Mouse (Mus musculus) T-helper 17 cell (primary cell): ENCODE measurements around the gene Itprid1.

Experiments used
- in situ Hi-C, 2 experiments: fragments of 300-600 bp; cut with MboI, MseI; formaldehyde crosslinking; loops; 1 replicate in 1 of 2; 2 replicates in 1 of 2; pipeline ENCODE4 v1.15.1; 2025; ENCODE audit warnings: high pct_unique_total_duplicates in 2 of 2

Itprid1 gene

DNA sequence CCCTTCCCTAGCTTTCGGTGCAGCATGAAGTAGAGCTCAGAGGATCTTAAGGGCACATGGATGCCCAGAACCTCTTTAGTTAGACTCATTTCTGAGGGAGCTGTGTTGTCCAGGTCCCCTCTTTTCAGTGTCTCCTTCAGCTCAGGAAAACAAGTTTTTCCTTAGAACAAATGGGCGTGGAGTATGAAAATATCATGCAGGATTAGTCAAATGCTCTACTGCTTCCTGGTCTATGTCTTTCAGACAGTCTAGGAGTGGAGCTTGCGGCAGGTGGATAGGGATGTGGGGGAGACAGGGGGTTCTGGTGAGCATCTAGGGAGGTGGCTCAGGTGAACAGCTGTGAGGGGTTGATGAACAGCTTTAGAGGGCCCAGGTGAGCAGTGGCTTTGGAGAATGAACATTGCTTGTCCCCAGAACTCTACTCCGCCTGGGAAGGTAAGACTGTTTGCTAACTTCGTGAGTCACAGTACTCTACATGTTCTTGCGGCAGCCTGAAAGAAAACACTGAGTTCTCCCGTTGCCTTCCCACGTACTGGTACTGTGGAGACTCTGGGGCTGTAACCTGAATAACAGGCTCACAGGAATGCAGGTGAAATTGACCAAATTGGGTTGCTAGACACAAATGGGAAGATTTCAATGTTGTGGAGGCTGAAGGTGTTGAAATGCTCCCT, at the start of gene Itprid1:
Gene Itprid1, plus strand, starts transcription at position 246 of the 671 bp plus-strand sequence.
- in situ Hi-C loops: no loop called here

GRCm38 (mm10) chr6:55789557-55789956, 47.1 kb upstream of the Itprid1 start:
- in situ Hi-C loops: no loop called here

GRCm38 (mm10) chr6:55791852-55792496, 44.7 kb upstream of the Itprid1 start:
- in situ Hi-C loops: no loop called here

- in situ Hi-C loops: no loop called here
These were observed 44.2 kb upstream of the Itprid1 start for GRCm38 (mm10) chr6:55792536-55792935.

GRCm38 (mm10) chr6:55802686-55803085, 34.0 kb upstream of the Itprid1 start:
- in situ Hi-C loops: no loop called here

DNA sequence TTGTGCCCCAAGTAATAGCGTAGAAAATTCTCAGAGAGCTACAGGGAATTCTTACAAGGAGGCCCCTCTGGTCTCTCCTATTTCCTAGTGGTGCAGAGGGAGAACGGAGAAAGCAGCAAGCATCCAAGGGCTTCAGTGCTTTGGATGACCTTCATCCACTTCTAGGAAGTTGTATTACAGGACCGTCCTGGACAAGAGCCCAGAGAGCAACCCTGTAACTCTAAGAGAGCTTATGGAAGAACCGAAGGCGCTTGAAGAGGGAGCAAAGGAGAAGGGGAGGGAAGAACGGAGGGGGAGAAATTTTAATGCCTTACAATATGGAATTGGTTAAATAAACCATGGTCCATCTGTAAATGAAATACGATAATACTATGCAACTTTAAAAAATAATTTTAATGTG, 33.3 kb upstream of the Itprid1 start:
- in situ Hi-C loops: no loop called here

DNA sequence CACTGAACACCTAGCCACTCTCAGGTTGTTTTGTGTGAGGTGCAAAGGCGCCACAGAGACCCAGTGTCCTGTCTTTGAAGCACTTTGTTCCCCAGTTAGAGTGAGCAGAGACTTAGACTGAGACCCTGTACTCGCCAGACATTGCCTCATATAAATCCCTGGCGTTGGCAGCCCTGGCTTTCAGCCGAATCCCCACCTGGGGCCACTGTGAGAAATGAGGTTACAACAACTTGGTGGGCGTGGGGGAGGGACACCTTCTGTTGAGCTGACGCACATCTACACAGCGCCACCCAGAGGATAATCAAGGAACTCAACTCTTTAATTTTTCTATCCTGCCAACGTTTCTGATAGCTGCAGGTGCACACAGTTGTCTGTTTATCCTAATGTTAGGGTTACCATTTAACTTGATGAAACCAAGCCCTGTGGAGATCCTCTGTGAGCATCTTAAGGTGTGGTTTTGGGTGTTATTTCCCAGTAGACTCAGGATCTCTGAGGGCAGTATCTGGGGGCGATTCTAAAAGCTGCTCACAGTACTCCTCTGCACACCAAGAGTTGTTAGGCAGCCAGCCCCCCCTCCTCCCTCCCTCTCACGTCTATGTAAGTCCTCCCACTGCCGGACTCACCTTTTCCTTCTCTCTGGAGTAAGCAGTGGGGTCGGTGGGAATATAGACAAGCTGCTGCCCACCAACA, 32.6 kb upstream of the Itprid1 start:
- in situ Hi-C loops: no loop called here

DNA sequence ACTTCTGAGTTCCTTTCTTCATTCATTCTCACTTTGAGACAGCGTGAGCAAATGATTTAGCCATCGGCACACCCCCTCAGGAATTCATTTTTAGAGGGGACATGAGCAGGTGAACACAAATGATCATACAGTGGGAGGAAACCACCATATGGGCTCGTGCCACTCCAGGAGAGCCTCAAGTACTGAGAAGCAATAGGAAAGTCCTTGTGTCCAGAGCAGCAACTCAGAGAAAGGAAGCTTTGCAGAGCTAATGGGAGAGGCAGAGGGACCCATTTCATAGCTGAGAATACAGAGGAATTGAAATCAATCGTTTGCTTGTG, 32.1 kb upstream of the Itprid1 start:
- in situ Hi-C loops: no loop called here

- in situ Hi-C loops: no loop called here
These were observed 31.2 kb upstream of the Itprid1 start for GRCm38 (mm10) chr6:55805291-55806137.

DNA sequence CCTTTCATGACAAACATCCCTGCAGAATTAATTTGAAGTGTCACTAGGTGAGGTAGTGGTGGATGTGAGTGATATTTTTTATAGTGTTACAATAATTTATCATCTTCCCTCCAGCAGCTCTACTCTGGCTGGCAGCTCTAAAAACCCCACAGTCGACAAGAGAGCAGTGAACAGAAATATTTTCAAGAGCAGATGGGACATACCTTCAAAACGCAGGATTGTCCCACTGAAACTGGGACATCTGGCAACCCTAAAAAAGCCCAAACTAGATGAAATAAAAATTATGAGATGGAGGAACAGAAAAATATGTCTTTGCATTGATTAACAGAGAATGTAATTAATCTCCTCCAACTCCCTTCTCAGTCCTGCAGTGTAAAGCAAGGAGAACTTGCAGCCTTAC, 30.2 kb upstream of the Itprid1 start:
- in situ Hi-C loops: no loop called here

GRCm38 (mm10) chr6:55808692-55809091, 28.0 kb upstream of the Itprid1 start:
- in situ Hi-C loops: no loop called here

DNA sequence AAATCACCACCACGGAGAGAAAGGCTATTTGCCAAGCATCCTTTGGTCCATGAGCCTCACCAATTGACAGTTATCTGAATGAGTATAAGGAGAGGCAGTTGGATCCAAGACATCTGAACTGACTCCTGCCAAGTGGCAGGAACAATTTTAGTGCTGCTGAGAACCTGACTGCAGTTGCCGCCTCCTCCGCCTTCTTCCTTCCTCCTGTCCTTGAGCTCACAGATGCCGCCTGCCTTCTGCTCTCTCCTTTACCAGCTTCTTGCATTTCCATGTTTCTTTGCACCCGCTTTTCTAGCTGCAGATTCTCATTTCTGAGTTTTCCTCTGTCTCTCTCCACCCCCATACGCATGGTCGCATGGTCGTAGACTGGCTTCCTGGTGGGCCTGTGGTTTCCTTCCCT, 25.5 kb upstream of the Itprid1 start:
- in situ Hi-C loops: no loop called here

GRCm38 (mm10) chr6:55812353-55812752, 24.3 kb upstream of the Itprid1 start:
- in situ Hi-C loops: no loop called here

DNA sequence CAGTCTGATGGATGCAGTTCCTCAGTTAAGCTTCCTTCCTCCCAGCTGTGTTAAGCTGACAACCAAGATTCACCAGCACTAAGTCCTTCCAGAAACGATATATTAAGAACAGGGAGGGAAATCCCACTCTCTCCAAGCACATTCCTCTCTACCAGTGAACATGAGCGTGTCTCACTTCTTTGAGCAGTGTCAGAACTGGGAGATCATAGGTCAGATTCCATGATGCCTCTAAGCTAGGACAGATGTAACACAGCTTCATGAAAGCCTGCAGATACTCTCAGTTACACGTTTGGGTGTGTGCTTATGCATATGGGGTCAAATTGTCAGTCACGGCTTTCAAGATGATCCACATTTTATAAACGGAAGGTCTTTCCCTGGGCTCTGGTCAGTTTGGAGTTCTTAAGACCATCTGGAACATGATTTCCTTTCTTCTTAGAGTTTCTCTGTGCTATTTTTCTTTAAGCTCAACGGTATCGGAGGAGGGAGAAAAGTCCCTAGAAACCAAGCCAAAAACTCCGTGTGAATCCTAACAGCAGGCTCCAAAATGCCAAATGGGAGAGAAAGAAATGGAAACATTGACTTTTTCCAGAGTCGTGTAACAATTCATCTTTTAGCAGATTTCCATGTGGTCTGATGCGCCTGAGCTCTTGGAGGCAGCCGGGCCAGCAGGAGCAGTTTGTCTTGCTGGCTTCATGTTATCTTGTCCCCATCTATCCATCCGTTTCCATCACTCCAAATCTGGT, 22.3 kb upstream of the Itprid1 start:
- in situ Hi-C loops: no loop called here

DNA sequence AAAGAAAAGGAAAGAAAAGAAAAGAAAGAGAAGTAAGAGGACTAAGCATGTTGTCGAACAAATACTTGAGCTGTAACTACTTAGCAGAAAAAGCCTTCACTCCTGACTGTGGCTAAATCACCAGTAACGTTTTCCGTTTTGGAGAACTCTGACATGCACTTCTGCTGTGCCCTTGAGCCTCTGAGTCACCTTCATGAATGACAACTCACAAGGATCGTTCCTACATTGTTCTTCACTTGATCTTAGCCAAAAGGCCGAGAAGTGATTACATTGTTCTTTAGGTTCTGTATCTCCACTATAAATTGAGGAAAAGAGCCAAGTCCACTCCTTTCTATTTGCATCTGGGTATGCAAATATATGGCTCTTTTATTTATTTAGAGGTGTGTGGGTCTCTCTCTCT, 19.8 kb upstream of the Itprid1 start:
- in situ Hi-C loops: no loop called here

DNA sequence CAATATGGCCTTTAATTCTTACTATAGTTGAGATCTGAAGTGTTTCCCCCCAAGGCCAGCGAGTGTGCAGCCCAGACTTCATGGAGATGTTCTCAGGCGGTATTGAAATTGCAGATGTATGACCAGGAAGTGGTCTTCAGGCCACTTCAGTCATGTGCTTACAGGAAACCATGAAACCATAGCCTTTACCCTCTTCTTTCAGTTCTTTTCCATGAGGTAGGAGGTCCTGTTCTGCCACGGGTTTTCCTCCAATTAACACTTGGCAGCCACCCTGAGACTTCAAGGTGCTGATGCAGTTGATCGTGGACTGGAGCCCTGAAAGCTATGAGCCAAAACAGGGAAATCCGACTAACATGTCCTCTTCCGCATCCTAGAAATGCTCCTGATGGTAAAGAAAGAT, 7.0 kb upstream of the Itprid1 start:
- in situ Hi-C loops: no loop called here

- in situ Hi-C loops: no loop called here
These were observed 15.9 kb downstream of the Itprid1 start for GRCm38 (mm10) chr6:55852589-55852988.

DNA sequence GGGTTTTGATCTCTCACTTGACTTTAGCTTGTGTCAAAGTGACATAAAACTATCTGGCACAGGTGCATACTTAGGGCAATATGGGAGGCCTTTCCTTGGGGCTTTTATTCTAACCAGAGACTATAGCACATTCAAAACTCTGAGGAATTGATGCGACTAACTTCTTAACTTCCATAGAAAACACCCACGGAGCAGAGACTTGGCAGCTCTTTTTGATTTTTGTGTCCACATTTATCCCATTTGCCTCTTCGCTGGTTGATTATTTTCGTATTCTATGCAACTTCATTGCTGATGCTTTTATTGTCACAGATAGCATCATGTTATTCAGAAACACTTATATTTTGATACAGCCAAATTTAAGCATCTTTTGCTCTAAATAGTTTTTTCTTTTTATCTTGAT, 19.4 kb downstream of the Itprid1 start:
- in situ Hi-C loops: no loop called here

- in situ Hi-C loops: no loop called here
These were observed 28.5 kb downstream of the Itprid1 start for GRCm38 (mm10) chr6:55865206-55865605.

GRCm38 (mm10) chr6:55879356-55879960, 42.8 kb downstream of the Itprid1 start:
- in situ Hi-C loops: no loop called here

- in situ Hi-C loops: no loop called here
These were observed 44.2 kb downstream of the Itprid1 start for GRCm38 (mm10) chr6:55880886-55881285.
